Mouse (Mus musculus) thymus, postnatal 14 days (tissue): ENCODE measurements around the gene H2al1k.
"Not testable (repeated sequence)": the region's sequence is repeated elsewhere in the genome, so short reads cannot be mapped to it uniquely, and the experiment has no call there.

Source experiments
- DNase-seq: peaks from one replicate; pipeline ENCODE4 v3.0.0; 2021

Gene H2al1k

DNA sequence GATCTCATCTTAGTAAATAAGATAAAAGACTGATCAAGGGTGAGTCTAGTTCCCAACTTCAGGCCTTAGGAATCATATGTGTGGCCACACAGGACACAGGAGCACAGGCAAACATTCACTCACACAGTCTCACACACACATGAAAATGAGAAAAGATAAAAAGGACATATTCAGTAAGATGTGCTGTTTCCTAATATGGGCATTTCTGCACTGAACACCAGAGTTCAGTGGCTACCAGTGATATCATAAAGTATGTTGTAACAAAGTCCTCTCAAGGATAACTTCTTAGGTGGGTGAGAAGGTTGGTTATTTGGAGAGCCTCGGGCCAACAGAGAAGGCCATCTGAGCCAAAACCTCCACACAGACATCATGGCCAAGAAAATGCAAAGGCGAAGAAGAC is at the start of gene H2al1k:
Gene H2al1k, plus strand, starts transcription at position 301 of the 400 bp plus-strand sequence.
- DNase-seq, result not testable (repeated sequence)

DNA sequence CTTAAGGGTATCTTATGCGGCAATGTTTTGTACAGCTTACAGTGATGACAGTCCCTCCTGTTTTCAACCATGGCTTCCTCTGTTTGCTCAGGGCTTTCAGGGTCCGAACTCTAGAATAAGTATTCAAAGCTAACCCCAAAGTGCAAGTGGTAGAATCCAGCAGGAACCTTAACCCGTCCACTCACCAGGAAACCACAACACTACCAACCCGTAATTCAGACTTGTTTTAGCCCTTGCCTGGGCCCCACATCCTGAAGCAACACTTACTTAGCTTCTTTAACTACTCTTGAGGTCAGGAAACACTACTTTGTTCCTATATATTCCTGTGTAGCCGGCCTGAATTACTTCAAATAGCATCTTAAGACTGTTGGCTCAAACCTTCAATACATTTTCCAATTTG is 47.6 kb upstream of the H2al1k start:
- DNase-seq, result no peak

DNA sequence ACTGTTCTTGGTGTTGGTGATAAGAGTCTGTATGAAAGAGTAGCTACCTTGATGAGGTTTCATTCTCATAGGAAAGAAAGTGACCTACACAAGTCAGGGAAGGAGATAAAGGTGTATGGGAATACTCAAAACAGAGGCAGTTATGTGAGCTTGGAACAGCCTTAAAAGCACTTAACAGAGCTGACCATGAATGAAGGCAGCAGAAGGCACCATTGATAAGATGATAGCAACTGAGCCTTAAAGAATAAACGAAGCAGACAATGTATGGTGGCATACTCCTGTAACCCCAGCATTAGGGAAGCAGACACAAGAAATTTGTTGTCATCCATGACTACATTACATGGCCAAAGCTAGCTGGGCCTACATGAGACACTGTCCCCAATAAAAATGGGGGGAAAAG is 47.0 kb upstream of the H2al1k start:
- DNase-seq, result no peak

DNA sequence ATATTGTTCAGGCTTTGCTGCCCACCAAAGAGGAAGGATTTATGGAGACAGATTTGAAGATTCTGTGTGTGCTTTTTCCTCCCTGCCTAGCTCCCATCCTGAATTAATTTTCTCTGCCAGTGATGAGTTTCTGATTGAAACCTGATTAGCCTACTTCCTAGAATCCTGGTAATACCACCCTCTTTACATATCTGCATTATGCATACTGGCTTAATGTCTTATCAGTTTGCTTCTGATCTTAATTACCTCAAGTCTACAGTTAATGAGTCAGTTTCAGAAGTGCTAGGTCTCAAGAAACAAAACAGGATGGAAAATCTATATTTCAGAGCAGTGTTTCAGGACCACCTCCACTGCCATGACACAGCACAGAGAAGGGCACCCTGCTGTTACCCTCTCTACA is 34.0 kb upstream of the H2al1k start:
- DNase-seq, result not testable (repeated sequence)

DNA sequence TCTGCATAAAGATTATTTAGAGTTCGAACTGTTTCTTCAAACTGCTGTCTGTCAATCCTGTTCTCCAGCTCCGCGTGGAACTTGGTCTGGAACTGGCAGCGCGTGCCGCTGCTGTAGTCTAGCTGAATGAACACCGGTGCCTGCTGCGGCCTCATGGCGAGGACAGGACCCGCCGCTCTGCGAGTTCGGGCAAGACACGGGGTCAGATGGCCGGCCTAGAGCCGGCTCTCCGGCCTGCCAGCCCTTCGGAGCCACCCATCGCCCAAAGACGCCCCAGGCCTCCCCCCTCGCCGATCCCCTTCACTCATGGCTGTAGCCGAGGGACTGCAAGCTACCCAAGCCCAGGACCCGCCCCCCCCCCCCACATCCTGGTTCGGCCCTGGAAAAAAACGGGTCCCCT is 22.5 kb upstream of the H2al1k start:
- DNase-seq, result not testable (repeated sequence)

DNA sequence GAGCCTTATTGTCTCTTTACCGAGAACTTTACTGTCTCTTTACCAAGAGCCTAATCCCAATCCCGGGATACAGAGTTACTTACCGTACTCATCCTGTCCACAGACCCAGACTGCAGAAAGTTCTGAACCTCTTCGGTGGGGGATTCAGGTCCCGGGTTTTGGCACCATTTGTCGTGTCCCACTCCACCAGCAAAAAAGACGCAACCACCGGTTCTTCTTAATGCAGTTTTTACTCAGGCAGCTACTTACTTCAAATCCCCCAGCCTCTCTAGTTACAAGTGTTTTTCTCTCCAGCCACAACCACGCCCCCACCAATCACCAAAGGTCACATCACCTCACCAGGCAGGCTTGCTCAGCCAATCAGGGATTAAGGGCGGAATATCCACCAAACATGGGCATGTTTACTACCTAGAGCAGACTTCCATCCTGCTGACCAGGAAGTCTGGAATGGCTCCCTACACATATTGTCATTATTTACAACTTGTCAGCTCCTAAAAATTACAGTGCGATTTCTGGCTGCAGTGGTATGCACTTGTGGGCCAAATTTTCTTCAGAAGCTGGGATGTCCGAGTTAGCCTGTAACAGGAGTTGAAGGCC is 18.0 kb upstream of the H2al1k start:
- DNase-seq, result not testable (repeated sequence)

DNA sequence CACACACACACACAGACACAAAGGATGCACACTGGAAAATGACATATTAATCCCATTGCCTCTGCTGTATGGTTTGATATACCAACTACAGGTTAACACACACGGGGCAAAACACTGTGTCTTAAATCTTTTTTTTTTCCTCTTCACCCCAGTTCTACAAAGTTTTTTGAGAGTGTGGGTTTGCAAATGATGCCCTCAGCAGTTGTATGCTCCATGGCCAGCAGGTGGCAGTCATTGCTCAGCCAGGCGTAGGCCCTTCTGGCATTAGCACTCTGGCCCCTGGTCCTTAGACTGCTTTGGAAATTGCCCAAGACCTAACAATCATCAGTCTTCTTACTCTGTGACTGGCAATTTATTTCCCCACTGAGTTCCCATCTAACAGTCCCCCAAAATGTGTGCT is 17.4 kb upstream of the H2al1k start:
- DNase-seq, result peak; percentile 18

DNA sequence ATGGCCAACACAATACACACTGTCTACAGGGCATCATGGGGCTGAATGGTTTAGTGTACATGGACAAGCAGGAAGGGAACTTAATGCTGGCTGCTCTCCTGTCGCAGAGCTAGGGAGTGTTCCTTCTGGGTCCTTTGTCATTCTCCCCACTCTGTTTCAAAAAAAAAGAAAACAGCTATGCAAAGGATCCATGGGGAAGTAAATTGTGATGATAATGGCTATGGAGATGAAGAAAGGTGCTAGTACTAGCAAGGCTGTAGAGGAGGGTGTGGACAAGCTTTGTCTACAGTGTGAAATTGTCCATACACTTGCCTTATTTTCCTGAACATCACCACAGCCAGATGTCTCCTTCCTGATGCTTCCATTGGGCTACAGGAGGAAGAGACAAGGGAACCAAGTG is 15.4 kb upstream of the H2al1k start:
- not testable (repeated sequence) for DNase-seq

DNA sequence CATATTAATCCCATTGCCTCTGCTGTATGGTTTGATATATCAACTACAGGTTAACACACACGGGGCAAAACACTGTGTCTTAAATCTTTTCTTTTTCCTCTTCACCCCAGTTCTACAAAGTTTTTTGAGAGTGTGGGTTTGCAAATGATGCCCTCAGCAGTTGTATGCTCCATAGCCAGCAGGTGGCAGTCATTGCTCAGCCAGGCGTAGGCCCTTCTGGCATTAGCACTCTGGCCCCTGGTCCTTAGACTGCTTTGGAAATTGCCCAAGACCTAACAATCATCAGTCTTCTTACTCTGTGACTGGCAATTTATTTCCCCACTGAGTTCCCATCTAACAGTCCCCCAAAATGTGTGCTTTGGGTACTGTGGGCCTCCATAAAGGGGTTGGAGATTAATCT is 23.6 kb downstream of the H2al1k start:
- DNase-seq, result not testable (repeated sequence)

DNA sequence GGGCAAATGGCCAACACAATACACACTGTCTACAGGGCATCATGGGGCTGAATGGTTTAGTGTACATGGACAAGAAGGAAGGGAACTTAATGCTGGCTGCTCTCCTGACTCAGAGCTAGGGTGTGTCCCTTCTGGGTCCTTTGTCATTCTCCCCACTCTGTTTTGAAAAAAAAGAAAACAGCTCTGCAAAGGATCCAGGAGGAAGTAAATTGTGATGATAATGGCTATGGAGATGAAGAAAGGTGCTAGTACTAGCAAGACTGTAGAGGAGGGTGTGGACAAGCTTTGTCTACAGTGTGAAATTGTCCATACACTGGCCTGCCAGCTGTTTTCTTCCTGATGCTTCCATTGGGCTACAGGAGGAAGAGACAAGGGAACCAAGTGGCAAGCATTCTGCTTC is 25.5 kb downstream of the H2al1k start:
- DNase-seq, result not testable (repeated sequence)
